ENCODE assay signal across 28 mouse cellular contexts in the genomic region with DNA sequence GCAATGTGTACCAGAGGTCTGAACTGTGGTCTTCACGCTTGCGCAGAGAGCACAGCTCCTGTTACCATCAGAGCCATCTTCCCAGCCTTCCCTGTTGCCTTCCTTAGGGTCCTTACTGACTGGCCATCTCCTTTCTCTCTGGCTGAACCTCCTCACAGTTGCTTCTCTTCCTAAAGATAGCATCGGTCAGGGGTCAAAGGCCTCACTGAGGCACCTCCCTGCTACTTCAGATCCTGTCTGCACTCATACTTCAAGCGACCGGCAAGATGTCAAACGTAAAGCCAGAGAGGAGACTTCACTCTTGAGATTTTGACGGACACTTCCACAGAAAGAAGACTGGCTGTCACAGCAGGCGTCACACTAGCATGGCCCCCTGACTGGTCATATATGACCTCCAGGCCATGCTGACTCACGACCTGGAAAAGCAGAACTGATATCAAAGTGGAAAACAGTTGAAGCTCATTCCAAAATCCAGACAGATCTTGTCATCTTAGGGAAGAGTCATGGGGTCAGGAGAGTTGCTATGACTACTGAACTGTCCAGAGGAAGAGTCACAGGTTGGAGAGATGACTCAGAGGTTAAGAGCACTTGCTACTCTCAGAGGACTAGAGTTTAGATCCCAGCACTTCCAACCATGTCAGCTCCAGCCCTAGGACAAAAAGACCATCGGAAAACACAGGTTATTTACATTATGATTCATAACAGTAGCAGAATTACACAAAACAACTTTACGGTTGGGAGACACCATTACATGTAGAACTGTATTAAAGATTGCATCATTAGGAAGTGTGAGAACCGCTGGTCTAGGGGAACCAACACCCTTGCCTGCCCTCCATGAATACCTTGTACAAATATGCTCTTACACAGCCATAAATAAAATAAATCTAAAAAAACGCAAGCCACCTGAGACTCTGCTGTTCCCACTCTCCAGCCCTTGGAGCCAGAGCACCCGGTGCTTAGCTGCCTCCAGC. TPM values are rescaled to one million over a fixed set of nuclear protein-coding genes. Genes with fewer than 3 reads are reported as not detected.
DNase-seq lines count a peak whose midpoint lies in the region; ATAC-seq and TF ChIP-seq lines count a peak whose summit lies in the region.
"Had no signal": no experiment of that assay in that cellular context is flagged by ENCODE, and none has a peak within 500 bp of the region (broad histone marks: within the 10 kb centered on the region; RNA-seq: fewer than 3 reads in every experiment).

No protein-coding gene starts in this region.

- H3K9me3 ChIP-seq in midbrain, embryonic 11.5 days (ENCODE audit: control insufficient read depth, low read length): no peaks in the 10 kb centered on the region
- no peaks in the 10 kb centered on the region for H3K9me3 ChIP-seq in midbrain, embryonic 16.5 days (replicated peaks; ENCODE audit: control insufficient read depth, low read length, poor library complexity, severe bottlenecking)
- H3K9me3 ChIP-seq: embryonic facial prominence, embryonic 15.5 days; G1E; heart, embryonic 13.5 days; kidney, embryonic 15.5 days; midbrain, embryonic 13.5 days; neural tube, embryonic 12.5 days had no signal

- TF ChIP-seq POLR2A in bone marrow macrophage, adult 2 months (IDR thresholded peaks at IDR 0.05; ENCODE audit: borderline replicate concordance, low read depth, low read length): no peak

- no peak for TF ChIP-seq CTCF in bone marrow macrophage, adult 2 months (IDR thresholded peaks at IDR 0.05; ENCODE audit: low read depth, low read length)

- WGBS in midbrain, embryonic 11.5 days: 90% methylated on average over 14 of the region's 14 CpGs
- 92% methylated on average over 14 of the region's 14 CpGs for WGBS in midbrain, embryonic 16.5 days

- peaks cover 10% of the 10 kb centered on the region for H3K4me1 ChIP-seq in midbrain, embryonic 11.5 days (ENCODE audit: control insufficient read depth, insufficient read depth, low read length)
- peaks cover 17% of the 10 kb centered on the region for H3K4me1 ChIP-seq in midbrain, embryonic 16.5 days (ENCODE audit: control insufficient read depth, insufficient read depth, low read length)
- peaks cover 45% of the 10 kb centered on the region for H3K4me1 ChIP-seq in bone marrow macrophage, adult 2 months (ENCODE audit: control insufficient read depth, insufficient read depth, low read length)

- no peaks in the 10 kb centered on the region for H3K36me3 ChIP-seq in midbrain, embryonic 11.5 days (ENCODE audit: control insufficient read depth, insufficient read depth, low read length)
- H3K36me3 ChIP-seq in midbrain, embryonic 16.5 days (ENCODE audit: control insufficient read depth, insufficient read depth, low read length): no peaks in the 10 kb centered on the region
- H3K36me3 ChIP-seq: embryonic facial prominence, embryonic 15.5 days; heart, embryonic 13.5 days; kidney, embryonic 15.5 days; midbrain, embryonic 13.5 days; neural tube, embryonic 12.5 days had no signal

- H3K27ac ChIP-seq in midbrain, embryonic 11.5 days (ENCODE audit: low read depth, low read length): no peak overlapping the region
- H3K27ac ChIP-seq in midbrain, embryonic 16.5 days (ENCODE audit: low read length): no peak overlapping the region
- peak overlapping the region; percentile 57 for H3K27ac ChIP-seq in bone marrow macrophage, adult 2 months (ENCODE audit: insufficient read depth, low read depth, low read length)
- H3K27ac ChIP-seq: embryonic facial prominence, embryonic 15.5 days; heart, adult 2 months; heart, embryonic 13.5 days; hindbrain, postnatal 0 days; kidney, embryonic 15.5 days; midbrain, embryonic 13.5 days; neural tube, embryonic 12.5 days had no signal

- no peak overlapping the region for H3K4me3 ChIP-seq in midbrain, embryonic 11.5 days (ENCODE audit: low read depth, low read length)
- no peak overlapping the region for H3K4me3 ChIP-seq in midbrain, embryonic 16.5 days (ENCODE audit: low read depth, low read length)
- no peak overlapping the region for H3K4me3 ChIP-seq in bone marrow macrophage, adult 2 months (ENCODE audit: insufficient read depth, low read length)
- H3K4me3 ChIP-seq: embryonic facial prominence, embryonic 15.5 days; heart, adult 2 months; heart, embryonic 13.5 days; kidney, embryonic 15.5 days; midbrain, embryonic 13.5 days; neural tube, embryonic 12.5 days had no signal

- no peak for ATAC-seq in midbrain, embryonic 11.5 days (ENCODE audit: low FRiP score)
- no peak for ATAC-seq in midbrain, embryonic 16.5 days
- no peak for ATAC-seq in erythroblast, adult 5-6 weeks (replicated peaks; ENCODE audit: low FRiP score, poor library complexity, severe bottlenecking)
- no peak for ATAC-seq in megakaryocyte progenitor cell, adult 5-6 weeks (replicated peaks; ENCODE audit: poor library complexity)
- ATAC-seq: activated CD4-positive, CD25-positive, alpha-beta regulatory T cell, adult 4 months; forebrain, embryonic 16.5 days; hindbrain, postnatal 0 days; intestine, postnatal 0 days; lung, postnatal 0 days; midbrain, embryonic 13.5 days had no signal

- H3K9ac ChIP-seq in midbrain, embryonic 11.5 days (ENCODE audit: low read length): no peak overlapping the region
- H3K9ac ChIP-seq in midbrain, embryonic 16.5 days (ENCODE audit: low read depth, low read length): no peak overlapping the region
- H3K9ac ChIP-seq: embryonic facial prominence, embryonic 15.5 days; heart, embryonic 13.5 days; kidney, embryonic 15.5 days; midbrain, embryonic 13.5 days; neural tube, embryonic 12.5 days had no signal

- H3K4me2 ChIP-seq in midbrain, embryonic 11.5 days: no peak overlapping the region
- no peak overlapping the region for H3K4me2 ChIP-seq in midbrain, embryonic 16.5 days (ENCODE audit: low read length)
- H3K4me2 ChIP-seq: embryonic facial prominence, embryonic 15.5 days; heart, embryonic 13.5 days; kidney, embryonic 15.5 days; midbrain, embryonic 13.5 days had no signal

- DNase-seq in adrenal gland, adult 2 months: peak; percentile 78
- no peak for DNase-seq in adrenal gland, postnatal 25 days
- DNase-seq in midbrain, embryonic 11.5 days (ENCODE audit: low spot score, missing footprints): peak; percentile 54
- no peak for DNase-seq in heart, adult 11 months
- DNase-seq: gastrocnemius, postnatal 14 days; heart, adult 2 months; heart, postnatal 14 days; kidney, postnatal 36 days; layer of hippocampus, postnatal 36 days; retina, postnatal 1 day; right cerebral cortex, postnatal 25 days; thymus, postnatal 36 days had no signal

- H3K27me3 ChIP-seq in midbrain, embryonic 11.5 days (ENCODE audit: control insufficient read depth, insufficient read depth, low read length): no peaks in the 10 kb centered on the region
- no peaks in the 10 kb centered on the region for H3K27me3 ChIP-seq in midbrain, embryonic 16.5 days (ENCODE audit: control insufficient read depth, insufficient read depth, low read depth, low read length)
- H3K27me3 ChIP-seq: CH12.LX; embryonic facial prominence, embryonic 15.5 days; heart, embryonic 13.5 days; kidney, embryonic 15.5 days; midbrain, embryonic 13.5 days; neural tube, embryonic 12.5 days had no signal

RNA-seq across cellular contexts. Expression of gene Cyb5r3, which starts 1.8 kb away (rescaled TPM):
- total RNA-seq in adrenal gland, adult 2 months (2021): 100 to 1,000 TPM; 310 to 426 TPM
- 461 and 645 TPM in 2 replicates for polyA plus RNA-seq in adrenal gland, adult 2 months (2012; rRNA removed)
- total RNA-seq in adrenal gland, postnatal 25 days (2021): 349 and 393 TPM in 2 replicates
- polyA plus RNA-seq in midbrain, embryonic 11.5 days (2014; fragmentation: Nextera tagmentation; extraction: Ambion mirVana): 156 and 161 TPM in 2 replicates
- polyA plus RNA-seq in midbrain, embryonic 16.5 days (2015; fragmentation: Nextera tagmentation; extraction: Ambion mirVana): 107 and 121 TPM in 2 replicates
- polyA plus RNA-seq in bone marrow macrophage, adult 2 months (2012; ENCODE audit: insufficient read depth, insufficient read length, missing spikeins): 101 and 112 TPM in 2 replicates
- total RNA-seq in erythroblast, adult 5-6 weeks (2015; ENCODE audit: low replicate concordance): 71.7 and 84.2 TPM in 2 replicates
- 40.7 and 52.0 TPM in 2 replicates for total RNA-seq in erythroblast, adult 5-6 weeks (2017; ENCODE audit: low replicate concordance)
- 46.8 and 57.3 TPM in 2 replicates for total RNA-seq in megakaryocyte progenitor cell, adult 5-6 weeks (2015)
- 26.2 and 32.7 TPM in 2 replicates for total RNA-seq in megakaryocyte progenitor cell, adult 5-6 weeks (2017)

RNA-seq across cellular contexts. Expression of gene Poldip3, which starts 25.0 kb away (rescaled TPM):
- 10 to 100 TPM; 89.7 to 96.8 TPM for total RNA-seq in adrenal gland, adult 2 months (2021)
- polyA plus RNA-seq in adrenal gland, adult 2 months (2012; rRNA removed): 43.0 and 55.4 TPM in 2 replicates
- 108 and 124 TPM in 2 replicates for total RNA-seq in adrenal gland, postnatal 25 days (2021)
- polyA plus RNA-seq in midbrain, embryonic 11.5 days (2014; fragmentation: Nextera tagmentation; extraction: Ambion mirVana): 167 and 173 TPM in 2 replicates
- polyA plus RNA-seq in midbrain, embryonic 16.5 days (2015; fragmentation: Nextera tagmentation; extraction: Ambion mirVana): 140 and 145 TPM in 2 replicates
- 57.9 and 64.2 TPM in 2 replicates for polyA plus RNA-seq in bone marrow macrophage, adult 2 months (2012; ENCODE audit: insufficient read depth, insufficient read length, missing spikeins)
- total RNA-seq in erythroblast, adult 5-6 weeks (2015; ENCODE audit: low replicate concordance): 27.4 and 35.7 TPM in 2 replicates
- total RNA-seq in erythroblast, adult 5-6 weeks (2017; ENCODE audit: low replicate concordance): 52.5 and 62.3 TPM in 2 replicates
- 39.8 and 42.4 TPM in 2 replicates for total RNA-seq in megakaryocyte progenitor cell, adult 5-6 weeks (2015)
- total RNA-seq in megakaryocyte progenitor cell, adult 5-6 weeks (2017): 83.3 and 100 TPM in 2 replicates

RNA-seq across cellular contexts. Expression of gene Rrp7a, which starts 51.6 kb away (rescaled TPM):
- 100 to 1,000 TPM; 123 to 167 TPM for total RNA-seq in adrenal gland, adult 2 months (2021)
- 128 and 179 TPM in 2 replicates for polyA plus RNA-seq in adrenal gland, adult 2 months (2012; rRNA removed)
- total RNA-seq in adrenal gland, postnatal 25 days (2021): 100 and 102 TPM in 2 replicates
- polyA plus RNA-seq in midbrain, embryonic 11.5 days (2014; fragmentation: Nextera tagmentation; extraction: Ambion mirVana): 70.5 and 79.6 TPM in 2 replicates
- polyA plus RNA-seq in midbrain, embryonic 16.5 days (2015; fragmentation: Nextera tagmentation; extraction: Ambion mirVana): 90.6 and 93.0 TPM in 2 replicates
- 54.1 and 66.1 TPM in 2 replicates for polyA plus RNA-seq in bone marrow macrophage, adult 2 months (2012; ENCODE audit: insufficient read depth, insufficient read length, missing spikeins)
- 3.3 and 13.0 TPM in 2 replicates for total RNA-seq in erythroblast, adult 5-6 weeks (2015; ENCODE audit: low replicate concordance)
- 9.1 and 30.8 TPM in 2 replicates for total RNA-seq in erythroblast, adult 5-6 weeks (2017; ENCODE audit: low replicate concordance)
- total RNA-seq in megakaryocyte progenitor cell, adult 5-6 weeks (2015): 47.7 and 50.9 TPM in 2 replicates
- 56.3 and 69.6 TPM in 2 replicates for total RNA-seq in megakaryocyte progenitor cell, adult 5-6 weeks (2017)

Comparison
In these comparisons a context has a peak if more than half of its experiments do, and no peak if none do; other contexts are left out.
1. DNase-seq: peak in adrenal gland, adult 2 months (single experiment) and midbrain, embryonic 11.5 days (single experiment); none in adrenal gland, postnatal 25 days (single experiment) and heart, adult 11 months (single experiment).